Mouse (Mus musculus) splenic B cell, adult 2 months (primary cell): Measurements from ENCODE around the gene Ckap2l.

ENCODE experiments used
- DNase-seq: peaks from one replicate; pipeline ENCODE4 v3.0.0-alpha.2; 2011; ENCODE audit warnings: low read depth, low spot score
- H3K27me3 ChIP-seq: 2 replicates; pipeline ENCODE4 v1.6.1; 2012; ENCODE audit warnings: mild to moderate bottlenecking, low read length, moderate library complexity, mixed read lengths; ENCODE audit not compliant: control insufficient read depth, poor library complexity, insufficient read depth, severe bottlenecking
- H3K36me3 ChIP-seq: 2 replicates; pipeline ENCODE4 v1.6.1; 2012; ENCODE audit warnings: mild to moderate bottlenecking, low read length, moderate library complexity, mixed read lengths; ENCODE audit not compliant: control insufficient read depth, poor library complexity, insufficient read depth, severe bottlenecking

Gene Ckap2l

DNA sequence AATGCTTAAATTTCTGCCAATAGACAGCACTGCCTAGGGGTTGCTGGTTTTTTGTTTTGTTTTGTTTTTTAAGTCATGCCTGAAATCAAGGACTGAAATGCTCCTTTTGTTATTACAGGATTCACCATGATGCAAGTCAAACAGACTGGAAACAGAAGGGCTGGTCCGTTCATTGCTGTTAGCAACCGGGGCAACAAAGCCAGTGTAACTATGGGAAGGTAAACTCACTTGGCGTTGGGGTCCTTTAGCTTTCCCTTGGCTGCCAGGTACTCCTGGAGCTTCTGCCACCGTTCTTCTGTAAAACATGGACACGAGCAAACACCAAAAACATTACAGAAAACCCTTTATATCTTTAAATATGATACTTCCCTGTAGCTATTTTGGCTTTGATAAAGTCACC lies 926 bp downstream of the Ckap2l start:
- H3K36me3 ChIP-seq, result no peaks in the 10 kb centered on the region
- DNase-seq, result no peak
- no peaks in the 10 kb centered on the region; the same call in 1 of the 2 replicates for H3K27me3 ChIP-seq

DNA sequence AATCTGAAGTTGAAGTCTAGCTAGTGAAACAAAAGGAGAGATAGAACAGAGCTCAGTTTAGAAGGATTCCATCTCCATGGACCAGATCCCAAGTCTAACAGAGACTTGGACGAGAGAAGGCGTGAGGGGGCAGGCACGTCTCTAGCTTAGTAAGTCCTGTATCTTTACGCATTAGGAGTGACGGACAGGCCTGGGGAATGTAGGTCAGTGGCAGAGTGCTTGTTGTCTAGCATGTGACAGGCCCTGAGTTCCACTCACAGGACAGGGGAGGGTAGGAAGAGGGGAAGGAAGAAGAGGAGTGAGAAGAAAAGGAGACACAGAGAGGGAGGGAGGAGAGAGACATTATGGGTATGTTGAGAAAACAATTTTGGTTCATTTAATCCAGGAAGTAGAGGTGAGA lies 1.9 kb downstream of the Ckap2l start:
- no peaks in the 10 kb centered on the region; the same call in 1 of the 2 replicates for H3K27me3 ChIP-seq
- DNase-seq, result no peak
- no peaks in the 10 kb centered on the region for H3K36me3 ChIP-seq

DNA sequence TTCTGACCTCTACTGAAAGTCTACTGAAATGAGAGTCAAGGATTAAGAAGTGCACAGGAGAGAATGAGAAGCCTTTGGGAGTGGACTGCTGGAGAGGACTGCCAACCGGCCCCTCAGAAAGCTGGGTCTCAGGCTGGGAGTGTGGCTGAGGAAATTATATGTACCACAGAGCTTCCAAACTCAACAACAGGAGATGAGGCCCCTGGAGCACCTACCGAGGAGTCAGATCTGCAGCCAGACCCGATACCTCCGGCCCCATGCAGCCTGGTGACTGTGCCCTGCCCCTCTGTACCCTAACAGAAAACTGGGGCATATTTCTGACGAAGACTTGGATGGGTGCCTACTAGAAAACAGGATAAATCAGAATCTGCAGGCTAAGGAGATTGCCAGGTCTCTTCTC lies 23.2 kb downstream of the Ckap2l start:
- Histone ChIP-seq H3K27me3 (no peaks in the 10 kb centered on the region), H3K36me3 (no peaks in the 10 kb centered on the region)
- no peak for DNase-seq

DNA sequence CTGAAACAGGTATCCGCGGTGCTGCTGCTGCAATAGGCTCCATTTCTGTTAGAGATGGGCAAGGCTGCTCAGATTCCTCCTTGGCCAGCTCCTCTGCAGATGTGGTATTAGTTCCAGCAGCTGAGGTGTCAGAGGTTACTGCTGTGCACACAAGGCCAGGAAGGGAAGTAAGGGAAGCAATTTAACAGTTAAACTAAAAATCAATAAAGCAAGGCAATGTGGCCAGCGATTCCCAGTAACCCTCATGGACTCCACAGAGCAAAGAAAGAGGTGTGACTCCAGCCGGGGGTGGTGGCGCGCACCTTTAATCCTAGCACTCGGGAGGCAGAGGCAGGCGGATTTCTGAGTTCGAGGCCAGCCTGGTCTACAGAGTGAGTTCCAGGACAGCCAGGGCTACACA lies 26.4 kb downstream of the Ckap2l start:
- H3K27me3 ChIP-seq, result no peaks in the 10 kb centered on the region

DNA sequence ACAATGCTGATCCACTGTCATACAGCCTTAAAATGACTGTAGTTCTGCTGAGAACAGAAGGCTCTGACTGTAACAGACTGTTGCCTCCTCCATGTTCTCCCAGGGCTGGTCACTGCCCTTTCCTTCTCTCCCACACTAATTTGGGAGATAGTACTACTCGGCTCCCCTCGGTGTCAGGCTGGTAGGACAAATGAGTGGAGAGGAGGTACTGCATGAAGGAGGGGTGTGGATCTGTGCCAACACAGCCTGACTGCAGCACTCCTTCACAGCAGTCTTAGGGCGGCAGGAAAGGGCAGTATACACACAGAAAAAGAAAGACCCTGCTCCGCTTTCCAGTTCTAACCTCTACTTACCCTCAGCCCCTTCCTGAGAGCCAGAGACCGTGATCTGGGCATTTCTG lies 27.0 kb downstream of the Ckap2l start:
- DNase-seq, result no peak

More for the DNA sequence above, 26.4 kb downstream of the Ckap2l start:
- DNase-seq, result no peak
- H3K36me3 ChIP-seq, result no peaks in the 10 kb centered on the region

DNA sequence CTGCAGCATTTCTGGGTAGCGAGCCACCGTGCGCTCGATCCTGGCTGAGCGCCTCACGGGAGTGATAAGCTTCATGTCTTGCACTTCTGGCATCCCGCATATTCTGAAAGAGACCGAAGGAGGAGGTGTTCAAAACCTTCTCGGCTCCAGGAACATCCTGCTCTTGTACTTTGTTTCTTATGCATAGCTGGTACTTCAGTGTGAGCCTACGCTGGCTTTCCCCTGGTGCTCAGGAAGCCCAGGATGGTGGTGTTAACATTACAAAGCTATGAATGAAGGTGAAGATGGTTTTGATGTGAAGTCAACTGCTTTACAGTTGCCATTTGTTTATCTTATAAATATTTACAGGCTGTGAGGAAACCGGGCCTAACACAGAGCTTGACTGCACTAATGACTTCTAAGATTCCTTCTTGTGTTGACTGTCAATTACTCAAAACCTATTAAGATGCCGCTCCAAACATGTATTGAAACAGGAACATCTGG lies 27.8 kb downstream of the Ckap2l start:
- H3K36me3 ChIP-seq, result no peaks in the 10 kb centered on the region
- DNase-seq, result no peak
- no peaks in the 10 kb centered on the region for H3K27me3 ChIP-seq

More for the DNA sequence above, 27.0 kb downstream of the Ckap2l start:
- Histone ChIP-seq H3K27me3 (no peaks in the 10 kb centered on the region), H3K36me3 (no peaks in the 10 kb centered on the region)

DNA sequence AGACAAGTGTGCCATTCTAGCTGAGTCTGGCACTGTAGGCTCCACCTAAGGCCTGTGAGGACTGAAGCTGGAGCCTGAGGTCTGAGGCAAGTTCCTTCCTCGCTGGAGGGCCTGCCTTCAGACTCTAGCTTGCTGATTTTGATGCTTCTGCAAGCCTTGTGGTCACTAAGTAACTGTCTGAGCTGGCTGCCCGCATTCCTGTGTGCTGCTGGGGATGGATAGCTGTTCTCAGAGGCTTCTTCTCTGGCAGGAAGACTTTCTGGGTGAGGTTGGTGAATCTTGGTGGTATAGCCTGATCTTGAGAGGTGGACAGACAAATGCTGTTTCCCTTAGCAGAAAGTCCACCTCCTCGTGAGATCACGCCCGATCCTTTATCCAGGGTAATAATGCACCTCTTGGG lies 29.3 kb downstream of the Ckap2l start:
- no peak for DNase-seq
- Histone ChIP-seq H3K36me3 (no peaks in the 10 kb centered on the region), H3K27me3 (no peaks in the 10 kb centered on the region)

DNA sequence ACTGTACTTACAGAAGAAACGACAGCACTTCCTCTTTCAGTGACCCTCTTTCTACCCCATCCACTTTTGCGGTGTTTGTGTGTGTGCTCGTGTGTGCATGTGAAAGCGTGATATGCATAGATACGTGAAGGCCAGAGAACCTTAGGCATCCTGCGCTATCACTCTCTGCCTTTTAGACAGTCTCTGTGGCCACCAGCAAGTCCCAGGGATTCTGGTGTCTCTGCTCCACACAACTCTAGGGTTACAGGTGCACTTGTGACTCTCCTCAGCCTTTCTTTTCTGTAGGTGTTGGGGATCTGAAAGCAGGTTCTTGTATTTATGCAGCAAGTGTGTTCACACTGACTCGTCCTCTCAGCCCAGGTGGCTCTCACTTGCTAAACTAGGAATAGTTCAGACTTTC lies 31.7 kb downstream of the Ckap2l start:
- H3K27me3 ChIP-seq, result no peaks in the 10 kb centered on the region
- H3K36me3 ChIP-seq, result no peaks in the 10 kb centered on the region
- no peak for DNase-seq

DNA sequence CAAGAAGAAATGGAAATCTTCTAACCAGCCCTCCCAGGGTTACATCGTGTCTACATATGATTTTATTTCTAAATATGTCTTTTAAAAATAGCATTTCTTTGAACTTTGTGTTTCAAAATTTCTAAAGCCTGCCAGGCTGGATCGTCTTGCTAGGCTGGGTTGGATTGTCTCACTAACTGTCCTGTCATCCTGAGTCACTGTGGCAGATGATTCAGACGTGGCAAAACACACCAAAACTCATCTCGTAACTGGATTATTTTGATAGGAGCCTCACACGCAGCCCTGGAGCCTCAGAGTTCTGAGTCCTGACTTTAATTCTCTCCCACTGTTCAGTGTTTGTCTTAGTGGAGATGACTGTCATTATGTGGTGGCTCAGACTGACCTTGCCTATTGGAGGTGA lies 33.9 kb downstream of the Ckap2l start:
- H3K36me3 ChIP-seq, result no peaks in the 10 kb centered on the region
- DNase-seq, result no peak

DNA sequence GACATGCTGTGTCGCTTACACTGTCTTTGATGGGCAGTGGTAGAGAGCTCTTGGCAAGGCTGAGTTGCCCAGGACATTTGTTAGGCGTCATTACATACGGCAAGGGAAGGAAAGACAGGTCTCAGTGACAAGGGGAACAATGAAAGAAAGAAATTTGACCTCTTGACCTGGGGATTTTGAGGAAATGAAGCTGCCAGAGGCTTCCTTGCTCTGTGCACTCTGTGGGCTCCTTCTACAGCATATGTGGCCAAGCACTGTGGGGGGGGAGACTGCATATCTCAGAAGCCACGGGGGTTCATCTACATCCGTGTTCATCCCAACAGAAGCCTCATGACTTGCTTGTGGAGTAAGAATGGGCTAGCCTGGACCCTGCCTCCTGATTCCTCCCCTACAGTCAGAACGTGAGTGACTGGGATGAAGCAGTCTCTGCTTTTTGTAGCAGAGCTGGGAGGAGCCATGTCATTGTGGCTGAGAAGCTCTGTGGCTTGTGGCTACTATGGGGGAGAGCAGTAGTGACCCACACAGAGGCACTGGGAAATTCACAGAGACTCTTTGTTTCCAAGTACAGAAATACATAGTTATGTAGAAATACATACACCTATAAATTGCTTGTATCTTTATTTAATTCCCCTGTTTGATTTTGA lies 35.7 kb downstream of the Ckap2l start:
- Histone ChIP-seq H3K27me3 (no peaks in the 10 kb centered on the region), H3K36me3 (no peaks in the 10 kb centered on the region)
- DNase-seq, result no peak

More for the DNA sequence above, 33.9 kb downstream of the Ckap2l start:
- H3K27me3 ChIP-seq, result no peaks in the 10 kb centered on the region

DNA sequence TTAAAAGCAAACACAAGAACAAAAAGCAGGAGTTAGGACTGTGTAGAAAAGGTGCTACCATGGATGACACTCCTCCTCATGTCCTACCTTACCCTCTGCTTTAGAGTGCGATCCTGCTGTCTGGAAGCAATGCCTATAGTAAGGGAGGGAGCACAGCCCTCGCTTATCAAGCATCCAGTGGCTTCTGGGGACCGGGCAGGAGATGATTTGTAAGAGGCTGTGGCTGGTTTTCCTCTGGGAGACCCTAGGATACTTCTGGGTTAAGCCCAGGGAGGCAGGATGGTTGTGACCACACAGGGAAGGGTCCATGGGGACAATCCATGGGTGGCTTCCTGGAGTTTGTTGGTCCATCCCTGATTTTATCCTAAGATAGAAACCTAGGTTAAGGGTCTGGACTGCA lies 36.4 kb downstream of the Ckap2l start:
- H3K27me3 ChIP-seq, result no peaks in the 10 kb centered on the region

DNA sequence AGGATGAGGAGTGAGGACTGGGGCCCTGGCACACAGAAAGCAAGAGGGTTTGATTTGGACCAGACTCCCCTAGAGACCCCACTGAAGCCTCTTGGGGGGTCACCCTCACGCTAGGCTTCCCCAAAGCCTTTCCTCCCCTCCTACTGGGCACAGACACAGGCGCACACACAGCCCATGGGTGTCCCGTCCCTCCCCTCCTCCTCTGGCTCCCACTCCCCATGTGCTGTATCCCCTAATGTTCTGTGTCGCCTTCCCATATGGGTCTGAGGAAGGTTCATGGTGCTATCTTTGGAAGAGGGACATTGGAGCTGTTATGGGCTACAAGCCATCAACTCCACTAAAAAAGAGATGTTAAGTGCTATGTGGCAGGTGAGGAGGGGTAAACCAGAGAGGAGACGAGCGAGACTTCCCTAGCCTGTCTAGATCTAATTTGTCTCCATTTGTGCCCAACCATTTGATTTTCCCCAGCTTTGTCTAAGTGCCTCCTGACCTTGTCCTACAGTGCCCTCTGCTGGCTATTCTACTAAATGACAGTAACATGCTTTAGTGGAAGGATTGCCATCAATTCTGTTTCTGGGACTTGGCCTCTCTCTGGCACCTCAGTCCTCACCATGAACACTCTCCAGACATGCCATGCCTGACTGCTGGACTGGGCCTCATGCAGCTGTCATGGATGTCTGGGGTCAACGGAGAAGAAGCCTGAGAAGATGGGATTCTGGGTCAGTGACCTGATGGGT lies 38.4 kb downstream of the Ckap2l start:
- H3K27me3 ChIP-seq, result no peaks in the 10 kb centered on the region
- peak; percentile 90 for DNase-seq
- no peaks in the 10 kb centered on the region for H3K36me3 ChIP-seq

More for the DNA sequence above, 36.4 kb downstream of the Ckap2l start:
- DNase-seq, result no peak
- no peaks in the 10 kb centered on the region for H3K36me3 ChIP-seq

DNA sequence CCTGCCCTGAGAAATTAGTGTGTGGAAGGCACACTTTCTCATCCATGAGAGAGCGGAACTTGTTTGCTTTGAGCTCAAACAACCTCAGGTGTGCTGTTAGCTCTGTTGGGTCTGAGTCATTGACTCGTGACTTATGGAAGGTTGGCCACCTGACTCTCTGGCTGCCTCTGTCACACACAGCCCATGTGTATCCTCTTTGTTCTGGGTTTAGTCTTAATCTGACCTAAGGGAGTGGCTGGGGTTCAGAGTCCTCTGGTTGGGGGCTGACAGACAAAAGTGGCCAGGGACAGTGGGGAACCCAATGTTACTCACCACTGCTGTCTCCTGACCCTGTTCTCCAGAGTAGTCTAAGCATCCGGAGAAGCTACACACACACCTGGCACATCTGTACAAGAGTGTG lies 39.0 kb downstream of the Ckap2l start:
- peak; percentile 41 for DNase-seq
- H3K36me3 ChIP-seq, result no peaks in the 10 kb centered on the region

DNA sequence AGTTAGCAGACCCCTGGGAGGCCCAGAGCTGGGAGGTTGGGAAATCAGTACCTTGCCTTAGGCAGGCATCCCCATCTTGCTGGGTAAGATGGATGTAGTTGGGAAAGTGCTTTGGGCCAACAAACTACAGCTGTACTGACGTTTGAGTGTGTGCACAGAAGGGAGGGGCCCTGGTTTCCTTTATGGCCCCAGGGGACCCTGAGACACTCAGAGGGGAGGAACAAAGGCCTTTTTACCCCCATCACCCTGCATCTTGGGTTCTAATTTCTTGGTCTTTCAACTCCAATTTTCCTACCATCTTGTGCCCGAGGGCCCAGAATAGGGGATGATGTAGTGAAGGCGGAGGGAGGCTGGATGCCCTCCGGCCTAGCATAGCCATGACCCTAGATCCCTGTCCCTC lies 41.0 kb downstream of the Ckap2l start:
- Histone ChIP-seq H3K36me3 (no peaks in the 10 kb centered on the region), H3K27me3 (no peaks in the 10 kb centered on the region)
- peak; percentile 71 for DNase-seq

More for the DNA sequence above, 39.0 kb downstream of the Ckap2l start:
- no peaks in the 10 kb centered on the region for H3K27me3 ChIP-seq

DNA sequence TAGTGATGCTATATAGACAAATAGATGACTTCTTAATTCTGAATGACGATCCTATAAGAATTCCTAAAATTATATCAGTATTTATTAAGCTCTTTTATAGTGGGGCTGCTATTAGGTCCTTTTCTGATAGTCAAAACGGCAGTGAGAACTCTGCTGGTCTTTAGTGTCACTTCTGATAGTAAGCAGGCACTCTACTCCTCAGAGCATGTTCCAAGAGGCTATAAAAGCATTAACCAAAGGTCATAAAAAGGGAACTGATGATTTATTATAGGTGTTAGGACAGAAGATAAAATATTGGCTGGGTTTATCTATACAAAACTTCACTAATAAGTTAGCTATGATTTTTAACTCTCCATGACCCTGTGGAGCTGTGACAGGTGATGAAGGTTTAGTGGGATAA lies 42.9 kb downstream of the Ckap2l start:
- Histone ChIP-seq H3K27me3 (no peaks in the 10 kb centered on the region), H3K36me3 (no peaks in the 10 kb centered on the region)
- DNase-seq, result no peak
